11 mouse cellular contexts compared by ENCODE assay signal in the genomic region with DNA sequence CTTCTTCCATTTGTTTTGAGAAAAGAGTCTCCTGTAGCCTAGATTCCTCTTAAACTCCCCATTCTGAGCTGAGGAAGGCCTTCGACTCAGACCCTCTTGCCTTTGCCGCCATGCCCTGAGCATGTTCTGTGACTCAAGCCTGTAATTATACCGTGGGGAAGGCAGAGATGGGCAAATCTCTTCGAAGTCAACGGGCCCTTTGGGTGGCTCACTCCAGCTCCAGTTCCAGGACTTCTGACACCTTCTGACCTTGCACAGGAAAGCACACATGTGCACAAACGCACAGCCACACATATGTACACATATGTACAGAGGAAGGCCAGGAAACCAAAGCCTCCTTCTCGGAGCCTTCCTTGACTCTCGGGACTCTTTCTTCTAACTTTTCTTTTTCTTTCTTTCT. TPM values are rescaled to one million over a fixed set of nuclear protein-coding genes. Genes with fewer than 3 reads are reported as not detected.
DNase-seq lines count a peak whose midpoint lies in the region; ATAC-seq and TF ChIP-seq lines count a peak whose summit lies in the region.
"Had no signal": no experiment of that assay in that cellular context is flagged by ENCODE, and none has a peak within 500 bp of the region (broad histone marks: within the 10 kb centered on the region; RNA-seq: fewer than 3 reads in every experiment).

No protein-coding gene starts in this region.

- H3K9me3 ChIP-seq in intestine, embryonic 14.5 days (ENCODE audit: control insufficient read depth, low read length) = no peaks in the 10 kb centered on the region
- no peaks in the 10 kb centered on the region for H3K9me3 ChIP-seq in intestine, postnatal 0 days (ENCODE audit: control insufficient read depth)
- H3K9me3 ChIP-seq in liver, postnatal 0 days (ENCODE audit: low read length) = no peaks in the 10 kb centered on the region
- H3K9me3 ChIP-seq: G1E had no signal

- ATAC-seq in intestine, embryonic 14.5 days (replicated peaks; ENCODE audit: low FRiP score, low TSS enrichment, low read depth) = no peak
- ATAC-seq in intestine, postnatal 0 days = no peak
- ATAC-seq in liver, postnatal 0 days = no peak

- no peak for TF ChIP-seq EP300 in liver, postnatal 0 days (IDR thresholded peaks at IDR 0.05; ENCODE audit: low read depth)

- no peaks in the 10 kb centered on the region for H3K27me3 ChIP-seq in intestine, embryonic 14.5 days (replicated peaks; ENCODE audit: control insufficient read depth, insufficient read depth, low read length)
- H3K27me3 ChIP-seq in intestine, postnatal 0 days (replicated peaks; ENCODE audit: control insufficient read depth, insufficient read depth, low read length) = no peaks in the 10 kb centered on the region
- no peaks in the 10 kb centered on the region for H3K27me3 ChIP-seq in thymus, adult 2 months (ENCODE audit: control insufficient read depth, insufficient read depth, low read length)
- H3K27me3 ChIP-seq in liver, postnatal 0 days (ENCODE audit: insufficient read depth, low read length) = no peaks in the 10 kb centered on the region

- TF ChIP-seq POLR2A in thymus, adult 2 months (IDR thresholded peaks at IDR 0.05; ENCODE audit: control insufficient read depth, extremely low read depth, insufficient read depth, low read length, poor library complexity) = no peak

- no peak for TF ChIP-seq CTCF in intestine, postnatal 0 days (IDR thresholded peaks at IDR 0.05; ENCODE audit: low read depth)
- no peak for TF ChIP-seq CTCF in thymus, adult 2 months (IDR thresholded peaks at IDR 0.05; ENCODE audit: borderline replicate concordance, control insufficient read depth, extremely low read depth, insufficient read depth, low read length, poor library complexity)
- TF ChIP-seq CTCF in liver, postnatal 0 days (IDR thresholded peaks at IDR 0.05; ENCODE audit: low read depth) = no peak

- 80% methylated on average over 8 of the region's 8 CpGs for WGBS in intestine, embryonic 14.5 days
- WGBS in intestine, postnatal 0 days = 79% methylated on average over 8 of the region's 8 CpGs
- WGBS in thymus, adult 2 months = 39% methylated on average over 8 of the region's 8 CpGs
- WGBS in liver, postnatal 0 days (ENCODE audit: insufficient replicate concordance) = 44% methylated on average over 8 of the region's 8 CpGs

- H3K4me1 ChIP-seq in intestine, embryonic 14.5 days (replicated peaks; ENCODE audit: control insufficient read depth, insufficient read depth, low read length) = peaks cover 14% of the 10 kb centered on the region
- no peaks in the 10 kb centered on the region for H3K4me1 ChIP-seq in intestine, postnatal 0 days (replicated peaks; ENCODE audit: control insufficient read depth, insufficient read depth, low read length)
- H3K4me1 ChIP-seq in thymus, adult 2 months (replicated peaks; ENCODE audit: control insufficient read depth, insufficient read depth, low read length) = peaks cover 56% of the 10 kb centered on the region
- peaks cover 26% of the 10 kb centered on the region for H3K4me1 ChIP-seq in liver, postnatal 0 days (ENCODE audit: insufficient read depth)

- H3K4me2 ChIP-seq in intestine, embryonic 14.5 days (ENCODE audit: low read length) = peak overlapping the region; percentile 26
- no peak overlapping the region for H3K4me2 ChIP-seq in intestine, postnatal 0 days (replicated peaks; ENCODE audit: low read depth)
- H3K4me2 ChIP-seq in liver, postnatal 0 days (ENCODE audit: low read depth, low read length) = peak overlapping the region; percentile 61

- H3K36me3 ChIP-seq in intestine, embryonic 14.5 days (ENCODE audit: control insufficient read depth, insufficient read depth, low read length) = no peaks in the 10 kb centered on the region
- H3K36me3 ChIP-seq in intestine, postnatal 0 days (ENCODE audit: control insufficient read depth, insufficient read depth) = no peaks in the 10 kb centered on the region
- no peaks in the 10 kb centered on the region for H3K36me3 ChIP-seq in thymus, adult 2 months (ENCODE audit: control insufficient read depth, insufficient read depth, low read length)
- H3K36me3 ChIP-seq in liver, postnatal 0 days (replicated peaks; ENCODE audit: insufficient read depth, low read length) = no peaks in the 10 kb centered on the region
- H3K36me3 ChIP-seq: G1E had no signal

- DNase-seq in intestine, embryonic 14.5 days (ENCODE audit: low spot score) = no peak
- no peak for DNase-seq in thymus, adult 2 months
- DNase-seq in thymus, adult 18-20 months = no peak
- no peak for DNase-seq in liver, postnatal 0 days
- DNase-seq in embryo, embryonic 11 days = no peak
- no peak for DNase-seq in left cerebral cortex, adult 8-10 months (ENCODE audit: low spot score in 2 of 2)
- DNase-seq in retina, embryonic 14.5 days (ENCODE audit: low spot score) = no peak
- DNase-seq: cerebellum, adult 18-20 months had no signal

- peak overlapping the region; percentile 74 for H3K27ac ChIP-seq in intestine, embryonic 14.5 days (ENCODE audit: low read depth)
- H3K27ac ChIP-seq in intestine, postnatal 0 days (ENCODE audit: low read depth, low read length) = no peak overlapping the region
- H3K27ac ChIP-seq in thymus, adult 2 months (ENCODE audit: control insufficient read depth, insufficient read depth, low read length) = peak overlapping the region; percentile 100
- peak overlapping the region; percentile 68 for H3K27ac ChIP-seq in liver, postnatal 0 days (ENCODE audit: low read depth)

- H3K9ac ChIP-seq in intestine, embryonic 14.5 days (ENCODE audit: low read length) = no peak overlapping the region
- no peak overlapping the region for H3K9ac ChIP-seq in intestine, postnatal 0 days (ENCODE audit: low read depth, low read length)
- 0 out of 2 replicates have a peak overlapping the region, but pooled peaks have one; percentile 21 for H3K9ac ChIP-seq in liver, postnatal 0 days (replicated peaks)

- no peak overlapping the region for H3K4me3 ChIP-seq in intestine, embryonic 14.5 days (ENCODE audit: low read depth, low read length)
- H3K4me3 ChIP-seq in intestine, postnatal 0 days (ENCODE audit: low read depth, low read length) = no peak overlapping the region
- H3K4me3 ChIP-seq in thymus, adult 2 months (ENCODE audit: control insufficient read depth, insufficient read depth, low read length) = no peak overlapping the region
- no peak overlapping the region for H3K4me3 ChIP-seq in liver, postnatal 0 days (ENCODE audit: low read depth, low read length)
- H3K4me3 ChIP-seq: myocyte had no signal

RNA-seq across cellular contexts. Expression of a gene that starts 37.0 kb away (rescaled TPM):
- 15.9 and 19.2 TPM in 2 replicates for polyA plus RNA-seq in intestine, embryonic 14.5 days (2014; fragmentation: Nextera tagmentation; extraction: Ambion mirVana)
- polyA plus RNA-seq in intestine, postnatal 0 days (2015; fragmentation: Nextera tagmentation; extraction: Ambion mirVana) = 4.7 and 5.7 TPM in 2 replicates
- 70.0 and 73.4 TPM in 2 replicates for polyA plus RNA-seq in thymus, adult 2 months (2012; rRNA removed)
- 3.3 and 3.9 TPM in 2 replicates for polyA plus RNA-seq in liver, postnatal 0 days (2015; fragmentation: Nextera tagmentation; extraction: Ambion mirVana)
- total RNA-seq in left cerebral cortex, adult 8-10 months (2022) = 10 to 100 TPM; 33.3 to 35.9 (median 34.5) TPM

RNA-seq across cellular contexts. Expression of a gene that starts 56.6 kb away (rescaled TPM):
- 49.2 and 53.6 TPM in 2 replicates for polyA plus RNA-seq in intestine, embryonic 14.5 days (2014; fragmentation: Nextera tagmentation; extraction: Ambion mirVana)
- polyA plus RNA-seq in intestine, postnatal 0 days (2015; fragmentation: Nextera tagmentation; extraction: Ambion mirVana) = 43.5 and 57.7 TPM in 2 replicates
- polyA plus RNA-seq in thymus, adult 2 months (2012; rRNA removed) = 30.3 and 30.9 TPM in 2 replicates
- polyA plus RNA-seq in liver, postnatal 0 days (2015; fragmentation: Nextera tagmentation; extraction: Ambion mirVana) = 16.9 and 21.9 TPM in 2 replicates
- 100 to 1,000 TPM; 105 to 132 (median 130) TPM for total RNA-seq in left cerebral cortex, adult 8-10 months (2022)
